Mouse (Mus musculus) MEL (cell line): ENCODE data around the gene Ndufaf2. TPM values are rescaled to one million over a fixed set of nuclear protein-coding genes. Genes with fewer than 3 reads are reported as not detected.

ENCODE experiments used
- DNase-seq: peaks from one replicate; pipeline ENCODE4 v3.0.0; 2011; ENCODE audit warnings: low read depth, low spot score
- H3K27ac ChIP-seq: 2 replicates; pipeline ENCODE4 v1.5.1; 2012; ENCODE audit warnings: low read depth, mild to moderate bottlenecking, control low read depth, low read length, moderate library complexity; ENCODE audit not compliant: control insufficient read depth
- H3K27me3 ChIP-seq, 2 experiments: fragments of 150-350 bp in 1 of 2; sonication (generic) in 1 of 2; 2 replicates each; pipeline ENCODE4 v1.6.1; 2012; ENCODE audit warnings: low read length in 2 of 2, mild to moderate bottlenecking in 2 of 2, improper control_type of control experiment in 1 of 2, moderate library complexity in 1 of 2; ENCODE audit not compliant: insufficient read depth in 2 of 2, control insufficient read depth in 1 of 2
- H3K36me3 ChIP-seq, 2 experiments: 2 replicates each; pipeline ENCODE4 v1.6.1; 2012 to 2014; ENCODE audit warnings: low read length in 2 of 2, improper control_type of control experiment in 1 of 2, inconsistent platforms in 1 of 2, mild to moderate bottlenecking in 1 of 2; ENCODE audit not compliant: insufficient read depth in 2 of 2, control insufficient read depth in 1 of 2
- H3K4me1 ChIP-seq, 2 experiments: fragments of 150-350 bp in 1 of 2; sonication (generic) in 1 of 2; 2 replicates each; pipeline ENCODE4 v1.6.1; 2012; ENCODE audit warnings: low read length in 2 of 2, improper control_type of control experiment in 1 of 2, mild to moderate bottlenecking in 1 of 2; ENCODE audit not compliant: insufficient read depth in 2 of 2, control insufficient read depth in 1 of 2
- H3K4me3 ChIP-seq, 2 experiments: fragments of 150-350 bp in 1 of 2; sonication (generic) in 1 of 2; 2 replicates each; pipeline ENCODE4 v1.5.1; 2012; ENCODE audit warnings: low read depth in 2 of 2, low read length in 2 of 2, mild to moderate bottlenecking in 2 of 2, moderate library complexity in 2 of 2, control low read depth in 1 of 2, improper control_type of control experiment in 1 of 2; ENCODE audit not compliant: control insufficient read depth in 1 of 2, insufficient read depth in 1 of 2
- H3K79me2 ChIP-seq: 2 replicates; pipeline ENCODE4 v1.6.1; 2012; ENCODE audit warnings: mild to moderate bottlenecking, low read length, moderate library complexity; ENCODE audit not compliant: control insufficient read depth, poor library complexity, insufficient read depth
- H3K9ac ChIP-seq: 2 replicates; pipeline ENCODE4 v1.6.1; 2012; ENCODE audit warnings: low read depth, mild to moderate bottlenecking, control low read depth, low read length, moderate library complexity; ENCODE audit not compliant: control insufficient read depth, poor library complexity, severe bottlenecking
- H3K9me3 ChIP-seq: fragments of 150-350 bp; sonication (generic); replicated peaks from 2 replicates; pipeline ENCODE4 v1.6.1; 2012; ENCODE audit warnings: mild to moderate bottlenecking, low read length, improper control_type of control experiment, moderate library complexity; ENCODE audit not compliant: insufficient read depth
- BHLHE40 ChIP-seq: IDR thresholded peaks from 2 replicates; pipeline ENCODE4 v1.6.1; 2012; ENCODE audit warnings: low read depth, mild to moderate bottlenecking, inconsistent platforms, low read length, improper control_type of control experiment, borderline replicate concordance
- CHD2 ChIP-seq: IDR thresholded peaks from 2 replicates; pipeline ENCODE4 v1.6.1; 2011; ENCODE audit warnings: low read length, improper control_type of control experiment
- CTCF ChIP-seq, 3 experiments: IDR thresholded peaks in 2 of 3; conservative IDR thresholded peaks in 1 of 3; 2 replicates each; pipeline ENCODE4 v1.5.1; 2011 to 2012; ENCODE audit warnings: low read length in 3 of 3, low read depth in 2 of 3, mild to moderate bottlenecking in 2 of 3, improper control_type of control experiment in 1 of 3, inconsistent platforms in 1 of 3, mixed read lengths in 1 of 3, moderate library complexity in 1 of 3; ENCODE audit not compliant: control insufficient read depth in 1 of 3, insufficient read depth in 1 of 3, poor library complexity in 1 of 3, severe bottlenecking in 1 of 3
- E2F4 ChIP-seq: IDR thresholded peaks from 2 replicates; pipeline ENCODE4 v1.6.1; 2011; ENCODE audit warnings: low read depth, low read length, improper control_type of control experiment, borderline replicate concordance
- ELF1 ChIP-seq: IDR thresholded peaks from 2 replicates; pipeline ENCODE4 v1.6.1; 2014; ENCODE audit warnings: low read depth, mild to moderate bottlenecking, inconsistent platforms, low read length, improper control_type of control experiment, moderate library complexity
- EP300 ChIP-seq, 2 experiments: IDR thresholded peaks; 2 replicates each; pipeline ENCODE4 v1.6.1; 2011; ENCODE audit warnings: improper control_type of control experiment in 2 of 2, low read length in 2 of 2, low read depth in 1 of 2, mild to moderate bottlenecking in 1 of 2
- HCFC1 ChIP-seq: IDR thresholded peaks from 2 replicates; pipeline ENCODE4 v1.6.1; 2012; ENCODE audit warnings: low read depth, mild to moderate bottlenecking, inconsistent platforms, low read length, improper control_type of control experiment, moderate library complexity
- MAZ ChIP-seq: IDR thresholded peaks from 2 replicates; pipeline ENCODE4 v1.6.1; 2012; ENCODE audit warnings: low read depth, mild to moderate bottlenecking, inconsistent platforms, low read length, improper control_type of control experiment
- MEF2A ChIP-seq: IDR thresholded peaks from 2 replicates; pipeline ENCODE4 v1.6.1; 2014; ENCODE audit warnings: low read depth, mild to moderate bottlenecking, inconsistent platforms, low read length, improper control_type of control experiment; ENCODE audit not compliant: poor library complexity, insufficient replicate concordance, severe bottlenecking; ENCODE audit errors: extremely low read depth
- MXI1 ChIP-seq: IDR thresholded peaks from 2 replicates; pipeline ENCODE4 v1.6.1; 2011; ENCODE audit warnings: mild to moderate bottlenecking, low read depth, low read length, improper control_type of control experiment
- MYB ChIP-seq: IDR thresholded peaks from 2 replicates; pipeline ENCODE4 v1.6.1; 2011; ENCODE audit warnings: mild to moderate bottlenecking, low read depth, low read length, improper control_type of control experiment
- POLR2AphosphoS2 ChIP-seq: IDR thresholded peaks from 2 replicates; pipeline ENCODE4 v1.6.1; 2011; ENCODE audit warnings: low read length, improper control_type of control experiment
- POLR2AphosphoS5 ChIP-seq: IDR thresholded peaks from 2 replicates; pipeline ENCODE4 v1.6.1; 2012; ENCODE audit warnings: low read depth, borderline replicate concordance, mild to moderate bottlenecking, inconsistent platforms, low read length, moderate library complexity, mixed read lengths
- RAD21 ChIP-seq: IDR thresholded peaks from 2 replicates; pipeline ENCODE4 v1.6.1; 2011; ENCODE audit warnings: mild to moderate bottlenecking, low read depth, low read length, improper control_type of control experiment
- RCOR1 ChIP-seq: IDR thresholded peaks from 2 replicates; pipeline ENCODE4 v1.6.1; 2012; ENCODE audit warnings: low read depth, mild to moderate bottlenecking, inconsistent platforms, low read length, improper control_type of control experiment
- SMC3 ChIP-seq: IDR thresholded peaks from 2 replicates; pipeline ENCODE4 v1.6.1; 2011; ENCODE audit warnings: low read depth, low read length, improper control_type of control experiment
- TAL1 ChIP-seq: IDR thresholded peaks from 2 replicates; pipeline ENCODE4 v1.6.1; 2012; ENCODE audit warnings: mild to moderate bottlenecking, inconsistent platforms, low read length, moderate library complexity, mixed read lengths
- USF1 ChIP-seq: IDR thresholded peaks from 2 replicates; pipeline ENCODE4 v1.6.1; 2014; ENCODE audit warnings: low read depth, mild to moderate bottlenecking, inconsistent platforms, low read length, improper control_type of control experiment, moderate library complexity
- ZMIZ1 ChIP-seq: IDR thresholded peaks from 2 replicates; pipeline ENCODE4 v1.6.1; 2012; ENCODE audit warnings: low read depth, mild to moderate bottlenecking, inconsistent platforms, low read length, improper control_type of control experiment, moderate library complexity
- polyA plus RNA-seq, 2 experiments: library from polyadenylated mRNA; stranded (reverse) in 1 of 2; unstranded in 1 of 2; fragments of >175 nt in 1 of 2; fragments of >200 nt in 1 of 2; gene quantifications; 2 replicates each; pipeline versions ENCODE4 v1.2.1 to v1.2.4; 2012; ENCODE audit warnings: low replicate concordance in 2 of 2, low read depth in 1 of 2; ENCODE audit not compliant: insufficient read length in 2 of 2, insufficient read depth in 1 of 2, missing spikeins in 1 of 2
- total RNA-seq: library from RNA; depleted of rRNA; stranded (reverse); fragments of 300-350 nt; gene quantifications from 2 replicates; pipeline ENCODE4 v1.2.3, GENCODE M21; 2012

Ndufaf2 gene
- total and polyA plus RNA-seq, 3 experiments: 50.9 to 76.0 TPM; not detected in 1

GRCm38 (mm10) chr13:107984186-107984585 is 174.2 kb downstream of the Ndufaf2 start:
- peaks cover 5 to 6% of the 10 kb centered on the region in 2 experiments for H3K27me3 ChIP-seq
- no peak for TF ChIP-seq ZMIZ1
- TF ChIP-seq TAL1: no peak
- TF ChIP-seq USF1: no peak
- TF ChIP-seq MYB: no peak
- no peak for TF ChIP-seq MXI1
- no peak for TF ChIP-seq POLR2AphosphoS5
- no peak for TF ChIP-seq E2F4
- TF ChIP-seq POLR2AphosphoS2: no peak
- no peak for TF ChIP-seq HCFC1
- TF ChIP-seq EP300 (IDR thresholded peaks at IDR 0.05; ENCODE audit: low read depth in 1 of 2, low read length in 2 of 2): no peak
- TF ChIP-seq RCOR1: no peak
- H3K27ac ChIP-seq: no peak overlapping the region
- H3K9ac ChIP-seq: no peak overlapping the region
- no peak overlapping the region for H3K4me3 ChIP-seq
- H3K79me2 ChIP-seq: no peaks in the 10 kb centered on the region
- no peaks in the 10 kb centered on the region for H3K9me3 ChIP-seq
- no peaks in the 10 kb centered on the region for H3K36me3 ChIP-seq
- DNase-seq: no peak
- H3K4me1 ChIP-seq: no peaks in the 10 kb centered on the region

- H3K9ac ChIP-seq: no peak overlapping the region
- no peak overlapping the region for H3K4me3 ChIP-seq
- no peaks in the 10 kb centered on the region for H3K79me2 ChIP-seq
- DNase-seq: peak; percentile 21
- no peak overlapping the region for H3K27ac ChIP-seq
- no peaks in the 10 kb centered on the region for H3K4me1 ChIP-seq
- H3K36me3 ChIP-seq: no peaks in the 10 kb centered on the region
- H3K27me3 ChIP-seq: peaks cover 2% of the 10 kb centered on the region in 2 experiments; a peak in 3 of 4 replicates
- TF ChIP-seq MAZ (no peak), SMC3 (peak; percentile 30; the same call in 1 of the 2 replicates), BHLHE40 (no peak), MEF2A (no peak), CHD2 (no peak), ELF1 (no peak), CTCF (IDR thresholded peaks at IDR 0.05 in 2 of 3, conservative IDR thresholded peaks at IDR 0.05 in 1 of 3; ENCODE audit: control insufficient read depth in 1 of 3, insufficient read depth in 1 of 3, low read depth in 2 of 3, low read length in 3 of 3, poor library complexity in 1 of 3, severe bottlenecking in 1 of 3) (peak in 2 of 3 experiments; percentile 14 to 15; a peak in 2 of 6 replicates), RAD21 (peak; percentile 9; the same call in 1 of the 2 replicates)
- no peaks in the 10 kb centered on the region for H3K9me3 ChIP-seq
Observed at GRCm38 (mm10) chr13:107983231-107983847, 175.1 kb downstream of the Ndufaf2 start.
